Mouse (Mus musculus) embryonic facial prominence, embryonic 11.5 days (tissue): Measurements from ENCODE around the gene Ing1. TPM values are rescaled to one million over a fixed set of nuclear protein-coding genes. Genes with fewer than 3 reads are reported as not detected.

Experiments
- ATAC-seq: fragments of 200-750 bp; cut with Nextera tagmentation; replicated peaks from 2 replicates; pipeline ENCODE4 v1.8.0; 2017; ENCODE audit warnings: low read depth; ENCODE audit not compliant: insufficient number of reproducible peaks, low FRiP score, low TSS enrichment
- DNase-seq: peaks from one replicate; pipeline ENCODE4 v3.0.0-alpha.2; 2015; ENCODE audit warnings: low spot score
- H3K27ac ChIP-seq: fragments of 300-500 bp; sonication (generic); replicated peaks from 2 replicates; pipeline ENCODE4 v1.5.1; 2014; ENCODE audit warnings: mild to moderate bottlenecking, low read depth, low read length, control low read depth
- H3K27me3 ChIP-seq: fragments of 300-500 bp; sonication (generic); 2 replicates; pipeline ENCODE4 v1.6.1; 2014; ENCODE audit warnings: mild to moderate bottlenecking, low read length, moderate library complexity, mixed read lengths; ENCODE audit not compliant: control insufficient read depth, insufficient read depth
- H3K36me3 ChIP-seq: fragments of 300-500 bp; sonication (generic); replicated peaks from 2 replicates; pipeline ENCODE4 v1.6.1; 2014; ENCODE audit warnings: low read depth, mild to moderate bottlenecking, low read length, moderate library complexity, mixed read lengths; ENCODE audit not compliant: control insufficient read depth, insufficient read depth
- H3K4me1 ChIP-seq: fragments of 300-500 bp; sonication (generic); 2 replicates; pipeline ENCODE4 v1.6.1; 2014; ENCODE audit warnings: low read length, mixed read lengths; ENCODE audit not compliant: control insufficient read depth, insufficient read depth
- H3K4me2 ChIP-seq: fragments of 300-500 bp; sonication (generic); 2 replicates; pipeline ENCODE4 v1.6.1; 2014; ENCODE audit warnings: low read depth, mild to moderate bottlenecking, control low read depth, low read length, moderate library complexity
- H3K4me3 ChIP-seq: fragments of 300-500 bp; sonication (generic); 2 replicates; pipeline ENCODE4 v1.5.1; 2014; ENCODE audit warnings: low read depth, low read length, control low read depth
- H3K9ac ChIP-seq: fragments of 300-500 bp; sonication (generic); replicated peaks from 2 replicates; pipeline ENCODE4 v1.6.1; 2014; ENCODE audit warnings: mild to moderate bottlenecking, control low read depth, low read length
- H3K9me3 ChIP-seq: fragments of 300-500 bp; sonication (generic); replicated peaks from 2 replicates; pipeline ENCODE4 v1.6.1; 2016; ENCODE audit warnings: mild to moderate bottlenecking, low read length, inconsistent platforms, mixed read lengths; ENCODE audit not compliant: control insufficient read depth
- WGBS: fragments of 180-500 bp; shearing (Covaris S2); extraction: QIAGEN DNeasy Blood & Tissue Kit; methylation state at CpG from one replicate; pipeline ENCODE4 v1.1.7; 2014; 5-methylcytosine and 5-hydroxymethylcytosine counted together
- polyA plus RNA-seq: library from polyadenylated mRNA; unstranded; fragments of >200 nt; fragmentation: Nextera tagmentation; extraction: Ambion mirVana; gene quantifications from 2 replicates; pipeline ENCODE4 v1.2.1, GENCODE M21; 2014

The Ing1 gene
- polyA plus RNA-seq, 1 experiment from 2014 or later: 42.7 TPM

DNA sequence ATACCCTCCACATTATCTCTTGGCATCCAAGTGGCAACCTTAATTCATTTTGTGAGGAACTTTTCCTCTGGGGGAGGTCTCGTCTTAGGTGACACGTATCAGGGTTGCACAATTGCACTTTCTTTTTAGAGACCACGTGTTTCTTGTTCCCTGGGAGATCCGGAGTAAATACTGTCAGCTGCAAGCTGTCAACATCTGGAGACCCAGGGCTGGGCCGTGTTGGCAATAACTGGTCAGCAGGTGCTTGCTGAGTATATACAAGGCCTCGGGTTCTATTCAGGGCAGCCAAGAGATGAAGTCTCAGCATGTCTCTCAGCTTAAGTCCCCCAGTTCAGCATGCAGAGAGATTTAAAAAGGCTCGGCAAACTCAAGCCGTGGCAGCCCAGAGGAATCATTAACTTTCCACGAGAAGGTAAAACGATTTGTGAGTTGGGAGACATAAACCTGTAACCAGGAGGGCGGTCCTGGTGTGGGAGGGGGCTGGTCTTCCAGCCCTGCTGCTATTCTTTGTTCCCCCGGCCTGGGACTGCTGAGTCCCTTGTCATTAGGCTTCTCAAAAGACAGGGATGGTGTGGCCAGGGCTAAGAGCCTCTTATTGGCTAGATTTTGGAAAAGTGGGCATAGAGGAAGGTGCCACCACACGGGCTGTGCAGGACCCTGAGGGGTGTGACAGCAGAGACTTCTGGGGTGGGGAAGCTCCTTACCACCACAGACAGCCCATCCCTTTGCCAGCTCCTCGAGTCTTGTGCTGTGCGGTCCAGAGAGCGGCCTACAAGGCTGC lies 20.4 kb downstream of the Ing1 start:
- Histone ChIP-seq H3K27ac (no peak overlapping the region), H3K4me3 (no peak overlapping the region), H3K9me3 (no peaks in the 10 kb centered on the region), H3K36me3 (no peaks in the 10 kb centered on the region), H3K27me3 (no peaks in the 10 kb centered on the region), H3K4me1 (no peaks in the 10 kb centered on the region), H3K4me2 (no peak overlapping the region), H3K9ac (no peak overlapping the region)
- ATAC-seq: 0 out of 2 replicates have a peak, but pooled peaks have one; percentile 44
- DNase-seq: peak; percentile 11
- 61% methylated on average over 16 of the region's 16 CpGs for WGBS

DNA sequence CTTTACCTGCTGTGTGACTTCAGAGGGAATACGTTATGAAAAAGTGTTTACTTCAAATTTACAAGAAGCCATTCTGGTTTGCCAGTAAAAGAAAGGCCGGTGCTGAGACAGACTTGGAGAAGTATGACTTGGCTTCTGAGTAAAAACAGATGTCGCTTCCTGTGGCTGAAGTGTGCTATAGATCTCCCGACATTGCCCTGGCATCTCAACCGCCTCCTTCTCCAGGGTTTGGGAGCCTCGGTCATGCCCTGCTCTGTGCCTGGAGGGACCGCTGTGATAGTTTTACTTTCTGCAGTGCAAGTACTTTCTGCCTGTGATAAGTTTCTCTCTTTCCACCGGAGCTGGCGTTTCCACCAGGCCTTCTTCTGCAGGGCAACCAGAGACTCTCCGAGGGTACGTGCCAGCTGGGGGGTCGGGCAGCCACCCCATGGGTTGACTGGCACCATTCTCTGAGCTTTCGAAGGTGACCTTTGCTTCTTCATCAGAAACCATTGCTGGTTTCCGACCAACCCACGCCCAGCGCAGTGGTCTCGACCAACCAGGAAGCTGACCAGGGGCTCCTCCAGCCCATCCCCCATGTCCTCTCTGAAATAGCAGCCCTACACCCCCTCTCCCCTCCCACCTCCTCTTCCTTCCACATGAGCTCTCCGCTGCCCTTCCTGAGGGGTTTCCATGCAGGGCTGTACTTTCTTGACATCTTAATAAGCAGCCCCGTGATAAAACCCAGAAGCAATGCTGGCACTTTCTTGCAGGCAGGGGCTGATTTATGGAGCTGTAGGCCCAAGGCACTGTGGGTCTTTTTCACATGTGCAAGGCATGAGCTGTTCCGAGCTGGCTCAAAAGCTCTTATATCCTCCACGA lies 30.4 kb downstream of the Ing1 start:
- H3K27ac ChIP-seq: peak overlapping the region; percentile 43
- H3K27me3 ChIP-seq: no peaks in the 10 kb centered on the region
- H3K9ac ChIP-seq: no peak overlapping the region
- no peak overlapping the region for H3K4me2 ChIP-seq
- H3K4me1 ChIP-seq: no peaks in the 10 kb centered on the region
- 64% methylated on average over 21 of the region's 21 CpGs for WGBS
- no peaks in the 10 kb centered on the region for H3K9me3 ChIP-seq
- ATAC-seq: peak; percentile 48; the same call in 1 of the 2 replicates
- H3K36me3 ChIP-seq: no peaks in the 10 kb centered on the region
- no peak overlapping the region for H3K4me3 ChIP-seq
- peak; percentile 67 for DNase-seq

DNA sequence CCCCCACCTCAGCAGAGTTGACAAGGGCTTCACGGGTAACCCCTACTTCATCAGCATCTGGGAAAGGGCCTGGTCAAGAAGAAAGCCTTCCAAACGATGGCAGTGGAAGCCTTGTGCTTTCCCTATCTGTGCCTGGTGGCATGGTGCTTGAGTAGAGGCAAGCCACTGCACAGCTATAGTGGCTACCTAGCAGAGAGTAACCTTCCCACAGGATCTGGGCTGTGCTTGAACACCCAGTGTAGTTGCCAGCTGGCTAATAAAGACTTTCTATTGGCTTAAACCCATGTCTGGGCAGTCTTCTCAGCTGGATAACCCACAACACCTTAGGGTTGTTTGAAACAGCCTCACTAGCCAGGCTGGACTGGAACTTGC lies 31.0 kb downstream of the Ing1 start:
- no peak overlapping the region for H3K4me2 ChIP-seq
- no peaks in the 10 kb centered on the region for H3K27me3 ChIP-seq
- no peaks in the 10 kb centered on the region for H3K36me3 ChIP-seq
- no peaks in the 10 kb centered on the region for H3K9me3 ChIP-seq
- H3K9ac ChIP-seq: no peak overlapping the region
- ATAC-seq (0 out of 2 replicates have a peak, but pooled peaks have one; percentile 29), DNase-seq (no peak)
- no peaks in the 10 kb centered on the region for H3K4me1 ChIP-seq
- H3K27ac ChIP-seq: no peak overlapping the region
- no peak overlapping the region for H3K4me3 ChIP-seq
- 55% methylated on average over 2 of the region's 2 CpGs for WGBS

DNA sequence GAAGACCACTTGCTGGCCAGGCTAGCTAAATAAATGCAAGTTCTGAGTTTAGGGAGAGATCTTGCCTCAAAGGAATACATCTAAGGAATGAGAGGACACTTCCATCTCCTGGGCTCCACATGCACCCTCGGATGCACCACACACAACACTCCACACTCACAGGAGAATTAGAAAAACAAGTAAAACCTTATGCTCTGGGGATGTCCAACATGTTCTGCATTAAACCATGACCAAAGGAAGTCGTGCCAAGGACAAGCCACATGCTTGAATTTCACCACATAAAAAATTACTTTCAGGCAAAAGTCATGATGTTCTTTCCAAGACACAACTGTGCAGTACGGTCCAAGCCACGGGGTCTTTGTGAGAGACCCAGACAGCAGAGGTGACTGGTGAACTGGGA lies 36.5 kb downstream of the Ing1 start:
- Histone ChIP-seq H3K4me3 (no peak overlapping the region), H3K27me3 (no peaks in the 10 kb centered on the region; the same call in 1 of the 2 replicates), H3K27ac (no peak overlapping the region), H3K4me2 (no peak overlapping the region), H3K9me3 (no peaks in the 10 kb centered on the region), H3K4me1 (no peaks in the 10 kb centered on the region), H3K36me3 (no peaks in the 10 kb centered on the region), H3K9ac (no peak overlapping the region)
- WGBS: 71% methylated on average over 4 of the region's 4 CpGs
- ATAC-seq (no peak), DNase-seq (no peak)

DNA sequence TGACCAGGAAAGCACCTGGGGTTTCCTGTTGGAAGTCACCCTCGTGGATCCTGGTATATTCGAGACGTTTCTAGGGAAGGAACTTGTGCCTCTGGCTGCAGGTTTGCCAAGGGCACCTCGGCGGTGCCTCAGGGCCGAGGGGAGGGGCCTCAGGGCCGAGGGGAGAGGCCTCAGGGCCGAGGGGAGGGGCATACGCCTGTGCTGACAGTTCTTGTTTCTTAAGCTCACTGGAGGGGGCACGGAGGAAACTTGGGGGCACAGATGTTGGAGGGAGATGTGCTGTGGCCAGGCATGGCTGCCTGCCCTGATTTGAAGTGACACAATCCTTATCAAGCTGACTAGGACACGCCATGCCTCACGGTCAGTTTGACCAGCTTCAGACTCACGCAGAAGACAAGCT lies 36.9 kb downstream of the Ing1 start:
- Histone ChIP-seq H3K9ac (no peak overlapping the region), H3K4me2 (no peak overlapping the region), H3K4me3 (no peak overlapping the region), H3K4me1 (no peaks in the 10 kb centered on the region), H3K27ac (no peak overlapping the region), H3K27me3 (no peaks in the 10 kb centered on the region; the same call in 1 of the 2 replicates), H3K36me3 (no peaks in the 10 kb centered on the region), H3K9me3 (no peaks in the 10 kb centered on the region)
- DNase-seq: no peak
- ATAC-seq: no peak
- 43% methylated on average over 13 of the region's 13 CpGs for WGBS

DNA sequence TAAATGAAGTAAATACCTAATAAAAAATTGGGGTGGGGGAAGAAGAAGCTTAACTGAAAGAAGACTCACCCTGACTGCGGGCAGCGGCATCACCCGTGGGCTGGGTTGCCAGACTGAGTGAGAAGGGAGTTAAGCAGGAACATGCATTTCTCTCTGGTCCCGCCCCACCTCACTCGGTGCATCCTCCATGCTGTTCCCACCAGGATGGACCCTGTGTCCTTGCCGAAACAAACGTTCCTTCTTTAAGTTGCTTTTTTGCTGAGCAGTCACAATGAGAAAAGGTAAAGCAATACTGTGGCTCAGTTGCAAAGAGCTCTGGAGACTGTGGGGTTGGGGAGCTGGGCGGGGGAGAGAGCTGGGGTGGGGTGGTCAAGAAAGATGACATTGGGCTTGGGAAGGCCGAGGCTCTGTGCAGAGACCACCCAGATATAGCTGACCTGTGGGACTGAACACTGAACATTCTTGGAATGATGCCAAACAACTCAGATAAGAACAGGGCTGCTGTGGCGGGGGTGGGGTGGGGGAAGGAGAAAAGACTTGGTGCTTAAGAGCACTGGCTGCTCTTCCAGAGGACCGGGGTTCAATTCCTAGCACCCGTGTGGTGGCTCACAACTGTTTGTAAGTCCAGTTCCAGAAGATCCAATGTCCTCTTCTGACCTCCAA lies 38.0 kb downstream of the Ing1 start:
- Histone ChIP-seq H3K4me3 (no peak overlapping the region), H3K27ac (no peak overlapping the region), H3K27me3 (no peaks in the 10 kb centered on the region; the same call in 1 of the 2 replicates), H3K4me2 (no peak overlapping the region), H3K36me3 (no peaks in the 10 kb centered on the region), H3K4me1 (no peaks in the 10 kb centered on the region), H3K9me3 (no peaks in the 10 kb centered on the region), H3K9ac (no peak overlapping the region)
- no peak for DNase-seq
- 77% methylated on average over 12 of the region's 12 CpGs for WGBS
- no peak for ATAC-seq

DNA sequence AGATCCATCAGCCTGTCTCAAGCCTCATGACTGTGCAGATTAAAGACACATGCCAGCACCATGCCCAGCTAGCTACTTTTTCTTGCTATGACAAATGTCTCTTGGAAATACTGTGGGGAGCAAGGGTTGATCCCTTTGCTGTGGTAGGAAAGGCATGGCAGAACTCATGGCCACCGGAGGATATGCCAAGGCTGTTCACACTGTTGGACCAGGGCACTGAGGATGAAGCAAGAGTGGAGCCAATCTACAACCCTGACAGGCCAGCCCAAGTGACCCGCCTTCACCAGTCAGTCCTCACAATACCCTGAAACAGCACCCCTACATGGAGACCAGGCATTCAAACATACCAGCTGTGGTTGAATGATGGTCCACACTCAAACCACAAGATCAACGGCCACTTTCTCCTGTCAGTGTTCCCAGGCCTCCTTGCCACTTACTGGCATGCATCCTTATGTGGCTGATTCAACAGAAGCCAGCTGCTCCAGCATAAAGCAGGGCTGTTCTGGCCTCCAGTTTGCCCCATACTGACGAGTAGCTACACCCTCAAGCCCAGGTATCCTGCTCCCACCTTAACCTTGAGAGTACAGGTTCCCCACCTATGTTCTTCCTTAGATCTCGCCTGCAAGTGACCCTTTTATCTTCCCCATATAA lies 45.1 kb downstream of the Ing1 start:
- 82% methylated on average over 5 of the region's 5 CpGs for WGBS
- DNase-seq (no peak), ATAC-seq (no peak)
- Histone ChIP-seq H3K27me3 (no peaks in the 10 kb centered on the region; the same call in 1 of the 2 replicates), H3K9ac (no peak overlapping the region), H3K4me1 (no peaks in the 10 kb centered on the region), H3K9me3 (no peaks in the 10 kb centered on the region), H3K36me3 (no peaks in the 10 kb centered on the region), H3K27ac (no peak overlapping the region), H3K4me3 (no peak overlapping the region), H3K4me2 (no peak overlapping the region)
